Mouse (Mus musculus) embryonic facial prominence, embryonic 12.5 days (tissue): ENCODE measurements around the gene Gm6169. TPM values are rescaled to one million over a fixed set of nuclear protein-coding genes. Genes with fewer than 3 reads are reported as not detected.
A peak's percentile ranks its signal among the peaks of the same experiment; 100 is the strongest.

Experiments
- ATAC-seq: fragments of 200-750 bp; cut with Nextera tagmentation; 2 replicates; pipeline ENCODE4 v1.8.0; 2017; ENCODE audit not compliant: insufficient number of reproducible peaks, insufficient read depth, low FRiP score, low TSS enrichment
- H3K27ac ChIP-seq: fragments of 300-500 bp; sonication (generic); 2 replicates; pipeline ENCODE4 v1.5.1; 2016; ENCODE audit warnings: mild to moderate bottlenecking
- H3K27me3 ChIP-seq: fragments of 300-500 bp; sonication (generic); 2 replicates; pipeline ENCODE4 v1.6.1; 2016; ENCODE audit warnings: mild to moderate bottlenecking, moderate library complexity
- H3K36me3 ChIP-seq: fragments of 300-500 bp; sonication (generic); 2 replicates; pipeline ENCODE4 v1.6.1; 2016; ENCODE audit warnings: mild to moderate bottlenecking
- H3K4me1 ChIP-seq: fragments of 300-500 bp; sonication (generic); 2 replicates; pipeline ENCODE4 v1.6.1; 2016
- H3K4me2 ChIP-seq: fragments of 300-500 bp; sonication (generic); replicated peaks from 2 replicates; pipeline ENCODE4 v1.6.1; 2016; ENCODE audit warnings: mild to moderate bottlenecking, moderate library complexity
- H3K4me3 ChIP-seq: fragments of 300-500 bp; sonication (generic); 2 replicates; pipeline ENCODE4 v1.5.1; 2016; ENCODE audit warnings: mild to moderate bottlenecking
- H3K9ac ChIP-seq: fragments of 300-500 bp; sonication (generic); 2 replicates; pipeline ENCODE4 v1.6.1; 2016; ENCODE audit warnings: mild to moderate bottlenecking, moderate library complexity
- H3K9me3 ChIP-seq: fragments of 300-500 bp; sonication (generic); 2 replicates; pipeline ENCODE4 v1.6.1; 2016; ENCODE audit warnings: mild to moderate bottlenecking, moderate library complexity
- WGBS: fragments of 180-500 bp; shearing (Covaris S2); methylation state at CpG from one replicate; pipeline ENCODE4 v1.1.7; 2016; 5-methylcytosine and 5-hydroxymethylcytosine counted together
- polyA plus RNA-seq: library from polyadenylated mRNA; unstranded; fragments of >200 nt; fragmentation: Nextera tagmentation; extraction: Ambion mirVana; gene quantifications from 2 replicates; pipeline ENCODE4 v1.2.1, GENCODE M21; 2016

Gm6169 gene
- polyA plus RNA-seq, 1 experiment from 2014 or later = 1.9 TPM

- 89% methylated on average over 4 of the region's 4 CpGs for WGBS
- Histone ChIP-seq H3K27me3 (no peaks in the 10 kb centered on the region), H3K4me1 (no peaks in the 10 kb centered on the region)
Measured at GRCm38 (mm10) chr13:97095726-97096125, 3.3 kb downstream of the Gm6169 start.

GRCm38 (mm10) chr13:97088183-97088582, 10.9 kb downstream of the Gm6169 start:
- Histone ChIP-seq H3K9me3 (no peaks in the 10 kb centered on the region), H3K4me1 (no peaks in the 10 kb centered on the region), H3K9ac (no peak overlapping the region), H3K4me2 (no peak overlapping the region), H3K27me3 (no peaks in the 10 kb centered on the region), H3K27ac (no peak overlapping the region), H3K36me3 (no peaks in the 10 kb centered on the region), H3K4me3 (no peak overlapping the region)
- WGBS = 85% methylated on average over 3 of the region's 3 CpGs
- no peak for ATAC-seq

More at GRCm38 (mm10) chr13:97095726-97096125, 3.3 kb downstream of the Gm6169 start:
- Histone ChIP-seq H3K27ac (no peak overlapping the region), H3K4me2 (no peak overlapping the region), H3K9me3 (no peaks in the 10 kb centered on the region), H3K9ac (no peak overlapping the region), H3K36me3 (no peaks in the 10 kb centered on the region), H3K4me3 (no peak overlapping the region)
- ATAC-seq = no peak

GRCm38 (mm10) chr13:97087421-97087820, 11.6 kb downstream of the Gm6169 start:
- Histone ChIP-seq H3K9me3 (no peaks in the 10 kb centered on the region), H3K4me1 (no peaks in the 10 kb centered on the region), H3K27ac (no peak overlapping the region), H3K4me3 (no peak overlapping the region), H3K27me3 (no peaks in the 10 kb centered on the region), H3K36me3 (no peaks in the 10 kb centered on the region), H3K9ac (no peak overlapping the region), H3K4me2 (no peak overlapping the region)
- no peak for ATAC-seq
- WGBS = 95% methylated on average over 6 of the region's 6 CpGs

- H3K4me3 ChIP-seq = no peak overlapping the region
- no peaks in the 10 kb centered on the region for H3K36me3 ChIP-seq
- no peaks in the 10 kb centered on the region for H3K4me1 ChIP-seq
- H3K27ac ChIP-seq = no peak overlapping the region
- H3K9ac ChIP-seq = no peak overlapping the region
- no peaks in the 10 kb centered on the region for H3K27me3 ChIP-seq
- no peak overlapping the region for H3K4me2 ChIP-seq
- WGBS = 66% methylated on average over 9 of the region's 9 CpGs
- no peaks in the 10 kb centered on the region for H3K9me3 ChIP-seq
- ATAC-seq = no peak
Measured at GRCm38 (mm10) chr13:97086316-97086715, 12.7 kb downstream of the Gm6169 start.

DNA sequence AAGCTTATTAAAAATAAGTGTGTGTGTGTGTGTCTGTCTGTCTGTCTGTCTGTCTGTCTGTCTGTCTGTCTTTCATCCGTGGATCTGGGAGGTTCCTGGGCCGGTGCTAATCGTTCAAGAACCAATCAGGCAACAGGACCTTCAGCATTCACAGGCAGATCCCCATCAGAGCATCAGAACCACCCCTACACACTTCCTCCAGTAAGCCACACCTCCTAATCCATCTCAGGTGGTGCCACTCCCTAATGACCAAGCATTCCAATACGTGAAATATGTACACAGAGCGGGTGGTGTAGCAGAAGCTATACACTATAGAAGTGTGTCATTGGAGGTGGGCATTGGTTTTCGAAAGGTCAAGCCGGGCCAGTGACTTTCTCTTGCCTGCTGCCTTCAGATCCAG, 16.6 kb downstream of the Gm6169 start:
- 86% methylated on average over 7 of the region's 7 CpGs for WGBS
- no peak overlapping the region for H3K4me3 ChIP-seq
- H3K36me3 ChIP-seq = no peaks in the 10 kb centered on the region
- no peaks in the 10 kb centered on the region for H3K9me3 ChIP-seq
- no peak overlapping the region for H3K4me2 ChIP-seq
- ATAC-seq = no peak
- H3K27me3 ChIP-seq = no peaks in the 10 kb centered on the region
- no peak overlapping the region for H3K27ac ChIP-seq
- no peak overlapping the region for H3K9ac ChIP-seq
- no peaks in the 10 kb centered on the region for H3K4me1 ChIP-seq

GRCm38 (mm10) chr13:97080615-97081014, 18.4 kb downstream of the Gm6169 start:
- no peaks in the 10 kb centered on the region for H3K9me3 ChIP-seq
- H3K4me2 ChIP-seq = no peak overlapping the region
- H3K27me3 ChIP-seq = no peaks in the 10 kb centered on the region
- no peak overlapping the region for H3K4me3 ChIP-seq
- 60% methylated on average over 3 of the region's 3 CpGs for WGBS
- no peak overlapping the region for H3K27ac ChIP-seq
- no peak overlapping the region for H3K9ac ChIP-seq
- no peak for ATAC-seq
- no peaks in the 10 kb centered on the region for H3K36me3 ChIP-seq
- no peaks in the 10 kb centered on the region for H3K4me1 ChIP-seq

DNA sequence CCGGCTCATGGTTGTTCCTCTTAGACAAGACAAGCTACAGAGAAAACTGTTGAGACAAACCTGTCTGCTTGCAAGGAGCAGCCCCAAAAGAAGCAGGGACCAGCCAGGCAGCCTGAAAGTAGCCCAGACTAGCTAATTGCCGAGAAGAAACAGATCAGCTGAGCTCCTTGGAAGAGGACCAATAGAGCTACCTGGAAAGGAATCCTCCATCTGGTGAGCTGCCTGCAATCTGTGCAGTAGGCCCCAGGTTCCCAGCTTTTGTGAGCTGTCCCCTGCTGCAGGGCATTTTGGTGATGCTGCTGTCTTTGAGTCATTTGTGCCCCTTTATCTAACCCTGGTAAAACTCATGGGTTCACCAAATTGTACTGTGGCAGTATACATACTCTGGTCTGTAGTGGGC, 18.8 kb downstream of the Gm6169 start:
- Histone ChIP-seq H3K9me3 (no peaks in the 10 kb centered on the region), H3K27ac (no peak overlapping the region), H3K4me3 (no peak overlapping the region), H3K36me3 (no peaks in the 10 kb centered on the region), H3K27me3 (no peaks in the 10 kb centered on the region), H3K4me1 (no peaks in the 10 kb centered on the region), H3K4me2 (no peak overlapping the region), H3K9ac (no peak overlapping the region)
- no peak for ATAC-seq
- 68% methylated on average over 2 of the region's 2 CpGs for WGBS

DNA sequence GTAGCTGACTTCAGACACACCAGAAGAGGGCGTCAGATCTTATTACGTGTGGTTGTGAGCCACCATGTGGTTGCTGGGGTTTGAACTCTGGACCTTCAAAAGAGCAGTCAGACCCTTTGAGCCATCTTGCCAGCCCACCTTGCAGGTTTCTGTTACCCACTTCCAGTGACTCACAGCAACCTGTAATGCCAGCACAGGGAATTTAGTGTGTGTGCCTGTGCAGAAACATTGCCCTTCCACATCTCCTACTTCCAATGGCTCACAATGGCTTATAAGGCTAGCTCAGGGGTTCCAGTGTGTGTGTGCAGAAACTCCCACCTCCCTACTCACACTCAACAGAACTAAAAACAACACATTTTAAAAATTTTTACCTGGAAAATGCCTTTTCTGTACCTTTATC, 21.5 kb downstream of the Gm6169 start:
- 91% methylated on average over 2 of the region's 2 CpGs for WGBS
- Histone ChIP-seq H3K4me2 (no peak overlapping the region), H3K27me3 (no peaks in the 10 kb centered on the region), H3K9ac (no peak overlapping the region), H3K27ac (no peak overlapping the region), H3K9me3 (no peaks in the 10 kb centered on the region), H3K4me1 (no peaks in the 10 kb centered on the region), H3K36me3 (no peaks in the 10 kb centered on the region), H3K4me3 (no peak overlapping the region)
- no peak for ATAC-seq

GRCm38 (mm10) chr13:97073497-97073896, 25.5 kb downstream of the Gm6169 start:
- 53% methylated on average over 1 of the region's 1 CpGs for WGBS
- H3K9me3 ChIP-seq = no peaks in the 10 kb centered on the region

DNA sequence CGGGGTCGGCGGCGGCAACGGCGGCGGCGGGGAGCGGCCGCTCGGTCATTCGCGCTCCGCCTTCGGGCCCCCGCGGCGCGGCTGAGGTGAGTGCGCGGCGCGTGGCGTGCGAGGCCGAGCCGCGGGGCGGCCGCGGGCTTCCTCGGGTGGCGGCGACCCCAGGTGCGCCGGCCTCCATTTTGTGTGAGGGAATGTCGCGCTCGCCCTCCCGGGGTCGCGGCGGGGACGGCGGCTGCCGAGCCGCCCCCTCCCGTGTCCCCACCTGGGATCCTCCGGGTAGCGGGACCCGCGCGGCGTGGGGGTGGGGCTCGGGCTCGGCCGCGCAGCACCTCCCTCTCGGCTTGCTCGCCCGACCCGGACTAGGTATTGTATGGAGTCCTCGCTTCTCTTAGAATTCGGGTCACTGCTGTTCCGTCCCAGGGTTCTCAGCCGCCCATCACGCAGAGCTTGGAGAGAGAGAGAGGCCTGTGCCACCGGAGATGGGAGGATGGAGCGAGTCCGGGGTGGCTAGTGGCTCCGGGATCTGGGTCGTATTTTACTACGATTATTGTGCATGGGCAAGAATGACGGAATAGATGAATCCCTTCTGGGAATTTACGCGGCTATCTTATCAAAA, 27.3 kb downstream of the Gm6169 start:
- Histone ChIP-seq H3K4me2 (peak overlapping the region; percentile 92), H3K4me1 (no peaks in the 10 kb centered on the region), H3K36me3 (no peaks in the 10 kb centered on the region), H3K27ac (0 out of 2 replicates have a peak overlapping the region, but pooled peaks have one; percentile 6), H3K9ac (peak overlapping the region; percentile 74), H3K9me3 (no peaks in the 10 kb centered on the region), H3K27me3 (peaks cover 17% of the 10 kb centered on the region), H3K4me3 (peak overlapping the region; percentile 80)
- under 1% methylated on average over 69 of the region's 76 CpGs for WGBS
- peak; percentile 81 for ATAC-seq

More at GRCm38 (mm10) chr13:97073497-97073896, 25.5 kb downstream of the Gm6169 start:
- H3K36me3 ChIP-seq = no peaks in the 10 kb centered on the region
- peaks cover 10% of the 10 kb centered on the region; the same call in 1 of the 2 replicates for H3K27me3 ChIP-seq
- H3K4me3 ChIP-seq = no peak overlapping the region
- H3K4me2 ChIP-seq = no peak overlapping the region
- H3K27ac ChIP-seq = no peak overlapping the region
- H3K4me1 ChIP-seq = no peaks in the 10 kb centered on the region
- ATAC-seq = no peak
- no peak overlapping the region for H3K9ac ChIP-seq

DNA sequence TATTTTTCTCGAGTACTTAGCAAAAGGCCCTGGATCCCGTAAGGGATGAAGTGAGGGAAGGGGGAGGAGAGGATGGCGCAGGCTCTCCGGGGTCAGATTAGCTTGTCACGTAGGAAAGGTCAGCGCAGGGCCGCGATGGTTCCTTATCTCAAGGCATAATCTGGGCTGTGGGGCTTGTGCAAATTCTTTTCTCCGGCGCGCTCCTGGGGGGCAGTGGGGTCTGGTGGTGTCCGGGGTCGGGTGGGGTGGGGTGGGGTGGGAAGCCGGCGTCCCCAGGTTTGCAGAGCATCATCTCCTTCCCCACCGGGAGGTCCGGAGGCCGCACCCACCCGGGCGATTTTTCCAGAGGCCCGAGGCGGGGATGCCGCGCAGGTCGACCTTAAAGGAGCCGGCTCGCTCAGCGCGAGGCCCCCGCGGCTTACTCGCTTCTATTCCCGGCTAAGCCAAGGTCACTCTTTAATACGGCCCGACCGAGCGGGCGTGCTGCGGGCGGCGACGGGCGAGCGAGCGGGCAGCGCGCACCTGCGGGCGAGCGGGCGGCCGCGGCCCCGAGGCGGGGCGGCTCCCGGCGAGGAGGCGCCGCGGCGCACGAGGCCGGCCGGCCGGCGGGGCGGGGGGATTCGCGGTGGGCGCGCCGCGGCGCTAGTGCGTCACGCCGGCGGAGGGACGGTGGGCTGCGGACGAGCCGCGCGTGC, 28.0 kb downstream of the Gm6169 start:
- ATAC-seq = peak; percentile 67; the same call in 1 of the 2 replicates
- Histone ChIP-seq H3K27me3 (peaks cover 19% of the 10 kb centered on the region), H3K36me3 (no peaks in the 10 kb centered on the region), H3K4me2 (peak overlapping the region; percentile 92), H3K9ac (peak overlapping the region; percentile 74), H3K4me3 (peak overlapping the region; percentile 80), H3K9me3 (no peaks in the 10 kb centered on the region), H3K4me1 (no peaks in the 10 kb centered on the region), H3K27ac (no peak overlapping the region)
- WGBS = under 1% methylated on average over 68 of the region's 85 CpGs

- Histone ChIP-seq H3K9me3 (no peaks in the 10 kb centered on the region), H3K9ac (no peak overlapping the region), H3K4me1 (0 out of 2 replicates have a peak, but pooled peaks cover 5% of the 10 kb centered on the region), H3K27ac (no peak overlapping the region), H3K4me2 (no peak overlapping the region), H3K27me3 (peaks cover 19% of the 10 kb centered on the region), H3K36me3 (no peaks in the 10 kb centered on the region), H3K4me3 (no peak overlapping the region)
- WGBS = 36% methylated on average over 8 of the region's 8 CpGs
- no peak for ATAC-seq
Measured at GRCm38 (mm10) chr13:97068151-97068550, 30.9 kb downstream of the Gm6169 start.
